ENCODE assay signal across 33 mouse cellular contexts in genomic region chr1:182511073-182511472, GRCm38 (mm10). TPM values are rescaled to one million over a fixed set of nuclear protein-coding genes. Genes with fewer than 3 reads are reported as not detected.
A peak's percentile ranks its signal among the peaks of the same experiment; 100 is the strongest.
DNase-seq lines count a peak whose midpoint lies in the region; ATAC-seq and TF ChIP-seq lines count a peak whose summit lies in the region.
"Had no signal": no experiment of that assay in that cellular context is flagged by ENCODE, and none has a peak within 500 bp of the region (broad histone marks: within the 10 kb centered on the region; RNA-seq: fewer than 3 reads in every experiment).

No protein-coding gene starts in this region.

- no peaks in the 10 kb centered on the region for H3K9me3 ChIP-seq in heart, embryonic 12.5 days (replicated peaks)
- H3K9me3 ChIP-seq in lung, postnatal 0 days (ENCODE audit: low read length), result no peaks in the 10 kb centered on the region
- no peaks in the 10 kb centered on the region for H3K9me3 ChIP-seq in hindbrain, embryonic 12.5 days (replicated peaks)
- H3K9me3 ChIP-seq: embryonic facial prominence, embryonic 10.5 days; embryonic facial prominence, embryonic 13.5 days; forebrain, embryonic 10.5 days; forebrain, embryonic 13.5 days; heart, embryonic 13.5 days; hindbrain, embryonic 13.5 days; intestine, embryonic 15.5 days had no signal

- intact Hi-C loops in heart, postnatal 10 days (cut with DNase I), result no loop called here
- intact Hi-C loops in gastrocnemius, adult 2 months (cut with DNase I), result no loop called here

- TF ChIP-seq CTCF in lung, postnatal 0 days (IDR thresholded peaks at IDR 0.05), result no peak
- TF ChIP-seq CTCF in bone marrow macrophage, adult 2 months (IDR thresholded peaks at IDR 0.05; ENCODE audit: low read depth, low read length), result peak; percentile 6; the same call in 1 of the 2 replicates
- TF ChIP-seq CTCF in gastrocnemius, adult 2 months (IDR thresholded peaks at IDR 0.05), result no peak

- peaks cover 60% of the 10 kb centered on the region for H3K36me3 ChIP-seq in heart, embryonic 12.5 days
- peaks cover 8% of the 10 kb centered on the region; the same call in 1 of the 2 replicates for H3K36me3 ChIP-seq in lung, postnatal 0 days (ENCODE audit: insufficient read depth, low read length)
- peaks cover 30% of the 10 kb centered on the region for H3K36me3 ChIP-seq in myocyte (ENCODE audit: control insufficient read depth, insufficient read depth)
- peaks cover 36% of the 10 kb centered on the region for H3K36me3 ChIP-seq in hindbrain, embryonic 12.5 days

- H3K4me2 ChIP-seq in heart, embryonic 12.5 days, result no peak overlapping the region
- no peak overlapping the region for H3K4me2 ChIP-seq in lung, postnatal 0 days (replicated peaks; ENCODE audit: low read depth, low read length)
- H3K4me2 ChIP-seq in myocyte (ENCODE audit: low read depth), result peak overlapping the region; percentile 27
- H3K4me2 ChIP-seq in hindbrain, embryonic 12.5 days (replicated peaks), result no peak overlapping the region
- H3K4me2 ChIP-seq: embryonic facial prominence, embryonic 13.5 days; forebrain, embryonic 13.5 days; heart, embryonic 13.5 days; hindbrain, embryonic 13.5 days; intestine, embryonic 15.5 days had no signal

- H3K79me2 ChIP-seq in myocyte (ENCODE audit: control insufficient read depth, insufficient read depth), result peaks cover 62% of the 10 kb centered on the region

- peak overlapping the region; percentile 10; the same call in 1 of the 2 replicates for H3K27ac ChIP-seq in heart, embryonic 12.5 days (ENCODE audit: poor library complexity, severe bottlenecking)
- peak overlapping the region; percentile 43; the same call in 1 of the 2 replicates for H3K27ac ChIP-seq in lung, postnatal 0 days (ENCODE audit: low read length)
- no peak overlapping the region; the same call in 1 of the 2 replicates for H3K27ac ChIP-seq in bone marrow macrophage, adult 2 months (ENCODE audit: insufficient read depth, low read depth, low read length)
- H3K27ac ChIP-seq in gastrocnemius, adult 2 months, result no peak overlapping the region; the same call in 1 of the 2 replicates
- no peak overlapping the region for H3K27ac ChIP-seq in hindbrain, embryonic 12.5 days
- H3K27ac ChIP-seq: embryonic facial prominence, embryonic 10.5 days; embryonic facial prominence, embryonic 13.5 days; forebrain, embryonic 10.5 days; forebrain, embryonic 13.5 days; heart, embryonic 13.5 days; hindbrain, embryonic 13.5 days; intestine, embryonic 15.5 days had no signal

- no peaks in the 10 kb centered on the region for H3K27me3 ChIP-seq in heart, embryonic 12.5 days (replicated peaks)
- no peaks in the 10 kb centered on the region for H3K27me3 ChIP-seq in lung, postnatal 0 days (replicated peaks; ENCODE audit: insufficient read depth, low read length)
- no peaks in the 10 kb centered on the region for H3K27me3 ChIP-seq in myocyte (ENCODE audit: control insufficient read depth, insufficient read depth, insufficient read length)
- H3K27me3 ChIP-seq in hindbrain, embryonic 12.5 days, result no peaks in the 10 kb centered on the region
- H3K27me3 ChIP-seq: embryonic facial prominence, embryonic 13.5 days; forebrain, embryonic 13.5 days; heart, embryonic 13.5 days; hindbrain, embryonic 13.5 days; intestine, embryonic 15.5 days; Patski had no signal

- H3ac ChIP-seq in myocyte (ENCODE audit: control insufficient read depth, insufficient read length), result no peak overlapping the region

- TF ChIP-seq EP300 in lung, postnatal 0 days (IDR thresholded peaks at IDR 0.05), result peak; percentile 84

- TF ChIP-seq POLR2A in bone marrow macrophage, adult 2 months (IDR thresholded peaks at IDR 0.05; ENCODE audit: borderline replicate concordance, low read depth, low read length), result no peak
- no peak for TF ChIP-seq POLR2A in myocyte (IDR thresholded peaks at IDR 0.05; ENCODE audit: insufficient read length, low read depth)

- no peak overlapping the region for H3K9ac ChIP-seq in heart, embryonic 12.5 days
- H3K9ac ChIP-seq in lung, postnatal 0 days (replicated peaks; ENCODE audit: low read depth), result no peak overlapping the region
- H3K9ac ChIP-seq in hindbrain, embryonic 12.5 days, result no peak overlapping the region
- H3K9ac ChIP-seq: embryonic facial prominence, embryonic 13.5 days; forebrain, embryonic 13.5 days; heart, embryonic 13.5 days; hindbrain, embryonic 13.5 days; intestine, embryonic 15.5 days had no signal

- DNase-seq in heart, postnatal 10 days, result no peak
- peak; percentile 27 for DNase-seq in lung, postnatal 0 days (ENCODE audit: low spot score)
- DNase-seq in lung, postnatal 36 days, result no peak
- DNase-seq in gastrocnemius, adult 2 months, result no peak
- DNase-seq: adrenal gland, postnatal 36 days; cerebellum, adult 11-12 months; cerebellum, adult 8-10 months; cerebellum, postnatal 10 days; cerebellum, postnatal 36 days; embryo, embryonic 11 days; gastrocnemius, postnatal 14 days had no signal

- no peak overlapping the region for H3K4me3 ChIP-seq in heart, embryonic 12.5 days
- H3K4me3 ChIP-seq in lung, postnatal 0 days (ENCODE audit: low read depth, low read length), result no peak overlapping the region
- H3K4me3 ChIP-seq in bone marrow macrophage, adult 2 months (ENCODE audit: insufficient read depth, low read length), result no peak overlapping the region
- no peak overlapping the region for H3K4me3 ChIP-seq in myocyte
- no peak overlapping the region for H3K4me3 ChIP-seq in gastrocnemius, adult 2 months
- H3K4me3 ChIP-seq in hindbrain, embryonic 12.5 days, result no peak overlapping the region
- H3K4me3 ChIP-seq: embryonic facial prominence, embryonic 10.5 days; embryonic facial prominence, embryonic 13.5 days; forebrain, embryonic 10.5 days; forebrain, embryonic 13.5 days; heart, embryonic 13.5 days; hindbrain, embryonic 13.5 days; intestine, embryonic 15.5 days had no signal

- peaks cover 51% of the 10 kb centered on the region for H3K4me1 ChIP-seq in heart, embryonic 12.5 days (replicated peaks)
- peaks cover 11% of the 10 kb centered on the region; the same call in 1 of the 2 replicates for H3K4me1 ChIP-seq in lung, postnatal 0 days (ENCODE audit: insufficient read depth, low read depth, low read length)
- peaks cover 51% of the 10 kb centered on the region for H3K4me1 ChIP-seq in bone marrow macrophage, adult 2 months (ENCODE audit: control insufficient read depth, insufficient read depth, low read length)
- peaks cover 15% of the 10 kb centered on the region for H3K4me1 ChIP-seq in hindbrain, embryonic 12.5 days

- ATAC-seq in heart, embryonic 12.5 days (ENCODE audit: insufficient number of reproducible peaks, low FRiP score), result no peak
- ATAC-seq in lung, postnatal 0 days, result peak; percentile 18
- no peak for ATAC-seq in hindbrain, embryonic 12.5 days (ENCODE audit: low FRiP score)
- ATAC-seq: forebrain, embryonic 13.5 days; forebrain, embryonic 16.5 days; hindbrain, embryonic 16.5 days; intestine, embryonic 15.5 days had no signal

- 43% methylated on average over 2 of the region's 2 CpGs for WGBS in heart, embryonic 12.5 days
- whole genome bisulfite sequencing in lung, postnatal 0 days, result 44% methylated on average over 2 of the region's 2 CpGs
- WGBS in hindbrain, embryonic 12.5 days, result 78% methylated on average over 2 of the region's 2 CpGs

TF ChIP-seq in myocyte, 11 proteins besides CTCF, POLR2A, EP300 and RAD21:
- TF ChIP-seq TCF3 (IDR thresholded peaks at IDR 0.05; ENCODE audit: insufficient read length, low read depth) (no peak), POLR2AphosphoS2 (IDR thresholded peaks at IDR 0.05; ENCODE audit: insufficient read length, low read depth) (no peak), TCF12 (IDR thresholded peaks at IDR 0.05; ENCODE audit: insufficient read depth, poor library complexity, severe bottlenecking) (no peak), SRF (IDR thresholded peaks at IDR 0.05; ENCODE audit: control insufficient read depth, insufficient read length, low read depth) (no peak), E2F4 (IDR thresholded peaks at IDR 0.05; ENCODE audit: insufficient read depth) (no peak), MYOG (IDR thresholded peaks at IDR 0.05; ENCODE audit: control insufficient read depth in 1 of 3, insufficient read depth in 1 of 3, insufficient read length in 2 of 3, low read depth in 2 of 3) (no peak), MYOD1 (IDR thresholded peaks at IDR 0.05; ENCODE audit: control insufficient read depth in 1 of 3, insufficient read length in 2 of 3, low read depth in 2 of 3) (no peak), MAX (IDR thresholded peaks at IDR 0.05; ENCODE audit: low read depth) (no peak), CEBPB (IDR thresholded peaks at IDR 0.05; ENCODE audit: insufficient read depth, poor library complexity, severe bottlenecking) (no peak), REST (IDR thresholded peaks at IDR 0.05; ENCODE audit: insufficient read depth, insufficient read length) (no peak), USF1 (IDR thresholded peaks at IDR 0.05; ENCODE audit: low read depth) (no peak)

RNA-seq across cellular contexts. Expression of gene Capn2, which starts 6.3 kb away (rescaled TPM):
- polyA plus RNA-seq in heart, embryonic 12.5 days (2016; fragmentation: Nextera tagmentation; extraction: Ambion mirVana), result 119 and 123 TPM in 2 replicates
- 10 to 100 TPM; 87.8 to 91.2 TPM for total RNA-seq in heart, postnatal 10 days (2021)
- polyA plus RNA-seq in lung, postnatal 0 days (2015; fragmentation: Nextera tagmentation; extraction: Ambion mirVana), result 135 and 149 TPM in 2 replicates
- polyA plus RNA-seq in bone marrow macrophage, adult 2 months (2012; ENCODE audit: insufficient read depth, insufficient read length, missing spikeins), result 132 and 135 TPM in 2 replicates
- polyA plus RNA-seq in myocyte (2012; fragmentation: generic; extraction: Trizol), result 148 TPM
- total RNA-seq in gastrocnemius, adult 2 months (2021), result 10 to 100 TPM; 46.7 to 55.3 TPM
- 136 and 138 TPM in 2 replicates for polyA plus RNA-seq in hindbrain, embryonic 12.5 days (2016; fragmentation: Nextera tagmentation; extraction: Ambion mirVana)

RNA-seq across cellular contexts. Expression of gene Capn8, which starts 53.7 kb away (rescaled TPM):
- polyA plus RNA-seq in heart, embryonic 12.5 days (2016; fragmentation: Nextera tagmentation; extraction: Ambion mirVana), result not detected in 2 replicates
- total RNA-seq in heart, postnatal 10 days (2021), result not detected
- 0.25 and 0.57 TPM in 2 replicates for polyA plus RNA-seq in lung, postnatal 0 days (2015; fragmentation: Nextera tagmentation; extraction: Ambion mirVana)
- not detected in 2 replicates for polyA plus RNA-seq in bone marrow macrophage, adult 2 months (2012; ENCODE audit: insufficient read depth, insufficient read length, missing spikeins)
- polyA plus RNA-seq in myocyte (2012; fragmentation: generic; extraction: Trizol), result not detected
- total RNA-seq in gastrocnemius, adult 2 months (2021), result not detected
- not detected in 2 replicates for polyA plus RNA-seq in hindbrain, embryonic 12.5 days (2016; fragmentation: Nextera tagmentation; extraction: Ambion mirVana)
- total RNA-seq: adrenal gland, postnatal 10 days; ES-E14; gastrocnemius, adult 18-20 months; gastrocnemius, postnatal 14 days; gastrocnemius, postnatal 4 days; heart, adult 18-20 months; heart, postnatal 25 days; hematopoietic stem cell, adult 5-6 weeks had no signal
- polyA plus RNA-seq: embryonic facial prominence, embryonic 10.5 days; embryonic facial prominence, embryonic 13.5 days; forebrain, embryonic 10.5 days; heart, embryonic 13.5 days; heart, embryonic 16.5 days had no signal

Comparison
In these comparisons a context has a peak if more than half of its experiments do, and no peak if none do; other contexts are left out.
1. H3K27ac ChIP-seq: peak in heart, embryonic 12.5 days (single experiment) and lung, postnatal 0 days (single experiment); none in bone marrow macrophage, adult 2 months (single experiment), gastrocnemius, adult 2 months (single experiment) and hindbrain, embryonic 12.5 days (single experiment).